Mouse (Mus musculus) layer of hippocampus, adult 2 months (tissue): Measurements from ENCODE around the gene Phf20. TPM values are rescaled to one million over a fixed set of nuclear protein-coding genes. Genes with fewer than 3 reads are reported as not detected.

ENCODE experiments used
- DNase-seq, 2 experiments: peaks; one replicate each; pipeline ENCODE4 v3.0.0; 2022; ENCODE audit warnings: low spot score in 2 of 2
- H3K27ac ChIP-seq: fragments of 200-600 bp; 2 replicates; pipeline ENCODE4 v1.8.1; 2022
- H3K4me3 ChIP-seq: fragments of 200-600 bp; 2 replicates; pipeline ENCODE4 v1.8.1; 2022; ENCODE audit warnings: mild to moderate bottlenecking
- CTCF ChIP-seq: fragments of 200-600 bp; conservative IDR thresholded peaks from 2 replicates; pipeline ENCODE4 v1.8.1; 2022; ENCODE audit warnings: antibody characterized with exemption, mild to moderate bottlenecking, moderate library complexity
- total RNA-seq, 2 experiments: library from RNA; stranded (reverse); gene quantifications; 2 replicates each; pipeline ENCODE4 v1.2.3; 2021

Gene Phf20
- total RNA-seq, 2 experiments from 2014 or later: 106 to 116 TPM

GRCm38 (mm10) chr2:156313153-156313552, 116.9 kb downstream of the Phf20 start:
- Histone ChIP-seq H3K4me3 (peak overlapping the region; percentile 96; the same call in 1 of the 2 replicates), H3K27ac (no peak overlapping the region)
- TF ChIP-seq CTCF: peak; percentile 62
- no peak for DNase-seq

GRCm38 (mm10) chr2:156314811-156315210, 118.5 kb downstream of the Phf20 start:
- TF ChIP-seq CTCF: no peak
- H3K27ac ChIP-seq: no peak overlapping the region
- H3K4me3 ChIP-seq: no peak overlapping the region
- no peak for DNase-seq

GRCm38 (mm10) chr2:156318491-156318890, 122.2 kb downstream of the Phf20 start:
- Histone ChIP-seq H3K4me3 (no peak overlapping the region), H3K27ac (no peak overlapping the region)
- DNase-seq: no peak
- no peak for TF ChIP-seq CTCF

GRCm38 (mm10) chr2:156321538-156321937, 125.3 kb downstream of the Phf20 start:
- TF ChIP-seq CTCF: no peak
- DNase-seq: no peak
- H3K4me3 ChIP-seq: no peak overlapping the region
- no peak overlapping the region for H3K27ac ChIP-seq

GRCm38 (mm10) chr2:156324116-156324588, 127.9 kb downstream of the Phf20 start:
- no peak for TF ChIP-seq CTCF
- DNase-seq: peak; percentile 35 to 75
- no peak overlapping the region for H3K4me3 ChIP-seq
- H3K27ac ChIP-seq: 0 out of 2 replicates have a peak overlapping the region, but pooled peaks have one; percentile 3

GRCm38 (mm10) chr2:156324681-156325080, 128.4 kb downstream of the Phf20 start:
- TF ChIP-seq CTCF: no peak
- no peak overlapping the region for H3K27ac ChIP-seq
- H3K4me3 ChIP-seq: no peak overlapping the region
- no peak for DNase-seq

- no peak for TF ChIP-seq CTCF
- no peak overlapping the region for H3K4me3 ChIP-seq
- DNase-seq: no peak
- H3K27ac ChIP-seq: no peak overlapping the region
These were observed 134.4 kb downstream of the Phf20 start for GRCm38 (mm10) chr2:156330681-156331080.

GRCm38 (mm10) chr2:156331446-156331965, 135.2 kb downstream of the Phf20 start:
- Histone ChIP-seq H3K27ac (no peak overlapping the region), H3K4me3 (no peak overlapping the region)
- no peak for TF ChIP-seq CTCF

GRCm38 (mm10) chr2:156340078-156340477, 143.8 kb downstream of the Phf20 start:
- Histone ChIP-seq H3K4me3 (no peak overlapping the region), H3K27ac (no peak overlapping the region)
- no peak for DNase-seq
- no peak for TF ChIP-seq CTCF

More at GRCm38 (mm10) chr2:156331446-156331965, 135.2 kb downstream of the Phf20 start:
- DNase-seq: no peak

GRCm38 (mm10) chr2:156344775-156345532, 148.7 kb downstream of the Phf20 start:
- Histone ChIP-seq H3K27ac (no peak overlapping the region), H3K4me3 (no peak overlapping the region)
- TF ChIP-seq CTCF: peak; percentile 83
- DNase-seq: peak; percentile 31 to 54

- TF ChIP-seq CTCF: no peak
- no peak overlapping the region for H3K27ac ChIP-seq
- DNase-seq: no peak
- H3K4me3 ChIP-seq: no peak overlapping the region
These were observed 152.5 kb downstream of the Phf20 start for GRCm38 (mm10) chr2:156348812-156349211.

GRCm38 (mm10) chr2:156349286-156349848, 153.1 kb downstream of the Phf20 start:
- Histone ChIP-seq H3K4me3 (no peak overlapping the region), H3K27ac (peak overlapping the region; percentile 28; the same call in 1 of the 2 replicates)
- no peak for TF ChIP-seq CTCF
- no peak for DNase-seq

- no peak for DNase-seq
- TF ChIP-seq CTCF: peak; percentile 54
- no peak overlapping the region for H3K4me3 ChIP-seq
- H3K27ac ChIP-seq: no peak overlapping the region
These were observed 155.0 kb downstream of the Phf20 start for GRCm38 (mm10) chr2:156351243-156351642.
